Mouse (Mus musculus): ENCODE measurements around the gene Plekha3.

GRCm38 (mm10) chr2:76682301-76682700, 7.2 kb downstream of the Plekha3 start:
- TF ChIP-seq CTCF (conservative IDR thresholded peaks at IDR 0.05; ENCODE audit: low read length) (no peak), NANOG (IDR thresholded peaks at IDR 0.05; ENCODE audit: borderline replicate concordance, low read length) (no peak)
